8 mouse cellular contexts compared by ENCODE assay signal in the genomic region with DNA sequence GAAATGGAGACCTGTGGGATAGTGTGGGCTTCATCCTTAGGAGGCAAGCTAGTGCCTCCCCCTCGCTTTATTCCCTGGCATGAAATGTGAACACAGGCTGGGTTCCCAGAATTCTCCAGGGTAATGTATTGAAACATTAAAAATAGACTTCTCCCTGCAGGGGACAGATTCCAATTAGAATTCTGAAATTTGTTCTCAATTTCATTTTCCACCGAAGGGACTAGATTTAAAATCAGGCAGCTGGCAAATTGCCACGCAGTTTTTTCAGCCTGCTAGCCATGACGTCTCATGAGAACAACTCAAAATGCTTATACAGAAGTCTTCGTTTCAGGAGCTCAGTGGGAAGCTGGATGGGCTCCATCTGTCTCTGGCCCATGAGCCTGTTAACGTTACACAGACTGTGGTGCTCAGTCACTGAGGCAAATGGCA.
DNase-seq lines count a peak whose midpoint lies in the region; ATAC-seq lines count a peak whose summit lies in the region.

No protein-coding gene starts in this region.

- H3K27ac ChIP-seq in liver, embryonic 11.5 days (ENCODE audit: low read depth, low read length) = no peak overlapping the region

- no peak overlapping the region for H3K9ac ChIP-seq in liver, embryonic 11.5 days (ENCODE audit: low read depth, low read length)

- DNase-seq in liver = peak; percentile 18
- no peak for DNase-seq in liver, embryonic 11.5 days (ENCODE audit: low spot score)
- DNase-seq in cerebellum, adult 9-10 months = peak; percentile 55
- DNase-seq in gastrocnemius, postnatal 10 days = peak; percentile 59
- DNase-seq in layer of hippocampus, adult 8-10 months (ENCODE audit: low spot score in 2 of 2) = peak; percentile 71 to 84
- peak; percentile 84 to 87 for DNase-seq in right cerebral cortex, adult 2 months (ENCODE audit: low spot score in 2 of 2)
- DNase-seq in ovary, postnatal 14 days (ENCODE audit: low spot score) = no peak

- H3K27me3 ChIP-seq in liver, embryonic 11.5 days (replicated peaks; ENCODE audit: control insufficient read depth, insufficient read depth, low read length) = no peaks in the 10 kb centered on the region

- H3K4me2 ChIP-seq in liver, embryonic 11.5 days = no peak overlapping the region

- H3K9me3 ChIP-seq in liver, embryonic 11.5 days (ENCODE audit: control insufficient read depth, low read length) = no peaks in the 10 kb centered on the region

- no peaks in the 10 kb centered on the region for H3K4me1 ChIP-seq in liver, embryonic 11.5 days (replicated peaks; ENCODE audit: control insufficient read depth, insufficient read depth, low read length)

- WGBS in liver, embryonic 11.5 days = 75% methylated on average over 6 of the region's 6 CpGs

- no peaks in the 10 kb centered on the region for H3K36me3 ChIP-seq in liver, embryonic 11.5 days (ENCODE audit: control insufficient read depth, insufficient read depth, low read length)

- H3K4me3 ChIP-seq in liver, embryonic 11.5 days (ENCODE audit: low read depth, low read length) = no peak overlapping the region

- no peak for ATAC-seq in liver, embryonic 11.5 days (replicated peaks; ENCODE audit: low FRiP score)
- ATAC-seq in erythroblast, adult 5-6 weeks (replicated peaks; ENCODE audit: low FRiP score, poor library complexity, severe bottlenecking) = no peak

Comparison
In these comparisons a context has a peak if more than half of its experiments do, and no peak if none do; other contexts are left out.
1. DNase-seq: peak in liver (single experiment), cerebellum, adult 9-10 months (single experiment), gastrocnemius, postnatal 10 days (single experiment), layer of hippocampus, adult 8-10 months (2 of 2) and right cerebral cortex, adult 2 months (2 of 2); none in liver, embryonic 11.5 days (single experiment) and ovary, postnatal 14 days (single experiment).